Mouse (Mus musculus) right cerebral cortex, adult 2 months (tissue): Measurements from ENCODE around the gene Spaca6.
"Not testable (repeated sequence)": the region's sequence is repeated elsewhere in the genome, so short reads cannot be mapped to it uniquely, and the experiment has no call there.

ENCODE experiments used
- DNase-seq, 2 experiments: peaks; one replicate each; pipeline ENCODE4 v3.0.0; 2021 to 2022; ENCODE audit warnings: low spot score in 2 of 2

The Spaca6 gene

DNA sequence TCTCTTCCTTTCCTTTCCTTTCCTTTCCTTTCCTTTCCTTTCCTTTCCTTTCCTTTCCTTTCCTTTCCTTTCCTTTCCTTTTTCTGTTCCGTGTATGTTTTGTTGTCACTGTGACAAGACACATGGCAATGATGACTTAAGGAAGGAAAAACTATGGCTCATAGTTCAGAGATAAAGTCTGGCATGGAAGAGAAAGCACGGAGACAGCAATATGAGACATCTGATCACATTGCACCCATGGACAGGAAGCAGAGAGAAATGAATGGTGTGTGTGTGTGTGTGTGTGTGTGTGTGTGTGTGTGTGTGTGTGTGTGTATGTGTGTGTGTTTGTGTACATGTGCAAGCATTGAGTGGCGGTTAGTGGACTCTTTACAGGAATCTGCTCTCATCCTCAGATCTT, 17.6 kb downstream of the Spaca6 start:
- DNase-seq = not testable (repeated sequence)

DNA sequence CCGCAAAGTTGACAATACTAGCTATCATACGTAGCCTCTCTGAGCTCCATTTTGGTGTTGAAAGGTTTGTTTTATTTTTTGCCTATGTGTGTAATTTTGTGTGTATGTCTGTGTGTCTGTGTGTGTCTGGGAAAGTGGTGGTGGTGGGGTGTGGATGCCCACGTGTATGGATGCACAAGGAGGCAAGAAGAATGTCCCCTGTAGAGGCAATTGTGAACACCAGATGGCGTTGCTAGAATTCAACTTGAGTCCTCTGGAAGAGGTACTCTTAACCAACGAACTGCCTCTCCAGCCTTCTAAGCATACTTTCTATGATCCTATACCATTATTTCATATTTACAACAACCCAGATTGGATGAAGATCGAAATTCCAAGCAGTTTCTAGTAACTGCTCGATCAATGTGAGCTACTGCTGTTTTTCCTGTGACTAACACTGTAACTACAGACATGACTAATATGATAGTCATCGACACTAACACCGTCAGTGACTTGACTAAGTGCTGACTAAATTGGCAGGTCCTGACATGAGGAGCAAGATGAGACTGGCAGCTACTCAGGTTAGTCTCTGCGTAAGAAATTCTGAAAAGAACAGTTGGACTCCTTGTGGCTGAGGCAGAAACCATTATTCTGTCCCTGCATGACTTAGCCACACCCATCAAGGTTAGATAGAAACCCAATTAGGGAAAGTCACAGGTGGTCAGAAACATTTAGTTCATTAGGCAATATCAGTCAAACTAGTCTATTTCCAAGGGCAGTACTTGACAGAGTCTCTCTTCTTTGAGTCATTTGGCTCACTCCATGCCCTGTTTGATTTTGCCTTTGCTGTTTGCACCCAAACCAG, 18.4 kb downstream of the Spaca6 start:
- DNase-seq = peak; percentile 39 to 50

DNA sequence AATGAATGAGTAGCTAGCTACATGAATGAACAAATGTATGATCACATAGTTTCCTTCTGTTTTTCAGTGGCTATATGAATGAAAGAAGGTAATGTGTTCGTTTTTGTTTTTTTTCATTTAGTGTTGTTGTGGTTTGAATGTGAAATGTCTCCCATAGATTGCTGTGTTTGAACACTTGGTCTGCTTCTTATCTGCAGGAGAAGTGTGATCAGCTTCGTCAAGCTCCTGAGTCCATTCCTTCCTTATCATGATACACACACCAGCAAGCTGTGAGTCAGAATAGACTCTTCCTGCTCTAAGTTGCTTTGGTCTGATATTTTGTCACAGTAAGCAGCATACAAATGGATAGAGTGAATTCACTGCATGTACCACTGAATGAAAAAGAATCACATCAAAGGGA, 22.0 kb downstream of the Spaca6 start:
- DNase-seq = no peak

DNA sequence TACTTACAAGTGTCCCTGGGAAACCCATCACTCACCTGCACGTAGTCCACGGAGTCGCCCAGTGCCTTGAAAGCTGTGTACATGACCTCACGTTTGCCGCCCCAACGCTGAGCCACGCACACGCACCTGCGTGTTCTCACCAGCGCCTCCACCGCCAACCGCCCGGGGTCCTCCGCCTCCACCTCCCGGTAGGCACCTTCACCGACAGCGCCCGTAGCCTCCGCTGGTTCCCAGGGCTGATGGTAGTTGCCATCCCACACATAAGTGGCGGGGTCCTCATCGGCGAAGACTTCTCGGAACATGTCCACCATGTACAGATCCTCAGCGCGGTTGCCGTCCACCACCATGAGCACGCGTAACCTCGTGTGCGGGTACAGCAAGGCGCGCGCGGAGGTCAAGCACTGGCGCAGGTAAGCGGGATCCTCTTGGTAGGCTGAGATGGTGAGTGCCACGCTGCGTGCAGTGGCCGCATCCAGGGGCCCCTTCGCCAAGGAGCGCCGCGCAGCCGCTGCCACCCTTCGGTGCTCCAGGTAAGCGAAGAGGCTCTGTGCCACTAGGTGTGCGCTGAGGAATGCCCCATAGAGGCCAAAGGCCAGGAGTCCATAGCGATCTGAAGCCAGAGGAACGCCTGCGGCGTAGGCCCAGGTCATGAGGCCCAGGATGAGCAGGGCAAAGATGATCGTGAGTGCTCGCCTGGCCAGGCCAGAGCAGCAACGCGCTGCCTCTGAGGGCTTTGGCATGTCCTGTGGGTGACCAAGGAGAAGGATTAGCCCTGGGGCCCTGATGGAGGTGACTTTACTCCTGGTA, 23.2 kb downstream of the Spaca6 start:
- peak in 1 of 2 experiments; percentile 30 for DNase-seq

DNA sequence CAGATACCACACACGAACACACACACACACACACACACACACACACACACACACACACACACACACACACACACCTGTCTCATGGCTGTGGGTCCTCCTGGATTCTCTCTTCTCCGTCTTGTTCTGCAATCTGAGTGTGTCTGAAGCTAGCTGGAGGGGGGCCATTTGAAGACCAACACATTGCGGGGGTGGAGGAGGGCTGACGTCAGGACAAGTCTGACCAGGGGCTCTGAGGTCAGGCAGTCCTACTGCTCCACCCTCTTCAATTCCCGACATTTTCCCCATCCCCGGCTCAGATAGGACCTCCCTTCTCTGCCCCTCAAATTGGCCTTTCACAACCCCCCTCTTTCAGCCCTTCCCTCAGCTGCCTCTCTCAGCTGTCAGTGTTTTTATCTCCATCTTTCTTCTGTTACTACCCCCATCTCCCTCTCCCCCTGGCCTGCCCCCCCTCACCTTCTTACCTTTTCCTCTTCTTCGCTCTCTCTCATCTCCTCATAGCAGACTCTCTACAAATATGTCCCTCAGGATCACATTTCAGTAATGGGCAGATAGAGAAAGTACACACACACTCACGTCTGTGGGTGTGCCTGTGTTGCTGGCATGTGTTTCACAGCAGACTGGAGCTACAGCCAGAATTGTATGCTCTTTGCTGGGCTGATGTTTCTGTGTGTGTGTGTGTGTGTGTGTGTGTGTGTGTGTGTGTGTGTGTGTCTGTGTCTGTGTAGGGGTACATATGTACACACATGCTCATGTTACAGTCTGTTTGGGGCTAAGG, 28.3 kb downstream of the Spaca6 start, which contains the start of gene Has1:
Gene Has1 (minus strand): TSS at position 142 of the 775 bp plus-strand sequence.
- no peak for DNase-seq

DNA sequence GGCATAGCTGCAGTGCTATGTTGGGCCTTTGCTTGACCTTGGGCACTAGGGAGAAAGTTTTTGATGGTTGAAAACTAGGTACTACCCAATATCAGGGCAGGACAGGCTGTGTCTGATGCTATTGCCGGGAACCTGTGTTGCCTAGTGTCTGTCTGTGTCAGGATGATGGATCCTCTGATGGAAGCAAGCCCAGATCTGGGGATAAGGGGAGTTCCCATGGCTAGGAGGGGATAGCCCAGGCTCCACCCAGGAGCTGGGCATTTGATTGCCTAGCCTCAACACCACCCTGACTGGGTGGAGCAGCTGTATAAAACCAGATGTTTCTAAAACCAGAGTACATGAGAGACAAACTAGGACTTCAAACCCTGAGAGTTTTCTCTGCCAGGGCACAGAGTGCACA, 29.7 kb downstream of the Spaca6 start:
- no peak for DNase-seq

DNA sequence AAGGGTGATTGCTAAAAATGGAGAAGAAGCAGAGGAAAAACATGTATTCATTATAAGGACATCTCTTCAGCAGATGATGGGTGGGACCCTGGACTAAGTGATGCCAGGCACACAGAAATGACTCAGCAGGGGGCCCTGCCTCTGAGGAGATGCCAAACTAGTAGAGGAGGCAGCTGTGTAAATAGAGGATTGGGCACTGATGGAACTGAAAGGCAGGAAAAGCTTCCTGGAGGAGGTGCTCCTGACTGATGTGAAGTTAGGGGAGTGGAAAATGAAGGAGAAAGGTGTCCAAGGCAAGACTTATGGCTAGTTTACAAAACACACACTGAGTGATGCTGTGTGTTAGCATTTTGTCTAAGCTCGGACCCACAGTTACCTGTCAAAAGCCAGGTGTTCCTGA, 30.5 kb downstream of the Spaca6 start:
- DNase-seq = no peak

DNA sequence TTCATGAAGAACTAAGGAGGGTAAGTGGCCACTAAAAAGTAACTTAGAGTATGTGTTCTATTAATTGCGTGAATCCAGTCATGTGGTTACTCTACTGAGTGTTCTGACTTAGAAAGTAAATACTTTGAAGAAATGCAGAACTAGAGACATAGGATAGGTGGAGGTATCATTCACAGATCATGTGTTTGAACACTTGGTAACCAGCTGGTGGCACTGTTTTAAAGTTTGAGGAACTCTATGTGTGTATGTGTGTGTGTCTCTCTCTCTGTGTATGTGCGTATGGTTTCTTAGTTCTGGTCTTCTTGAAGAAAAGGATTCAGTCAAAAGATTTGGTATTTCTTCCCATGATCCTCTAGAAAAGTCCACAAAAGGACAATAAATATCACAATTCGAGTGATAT, 33.2 kb downstream of the Spaca6 start:
- no peak for DNase-seq

DNA sequence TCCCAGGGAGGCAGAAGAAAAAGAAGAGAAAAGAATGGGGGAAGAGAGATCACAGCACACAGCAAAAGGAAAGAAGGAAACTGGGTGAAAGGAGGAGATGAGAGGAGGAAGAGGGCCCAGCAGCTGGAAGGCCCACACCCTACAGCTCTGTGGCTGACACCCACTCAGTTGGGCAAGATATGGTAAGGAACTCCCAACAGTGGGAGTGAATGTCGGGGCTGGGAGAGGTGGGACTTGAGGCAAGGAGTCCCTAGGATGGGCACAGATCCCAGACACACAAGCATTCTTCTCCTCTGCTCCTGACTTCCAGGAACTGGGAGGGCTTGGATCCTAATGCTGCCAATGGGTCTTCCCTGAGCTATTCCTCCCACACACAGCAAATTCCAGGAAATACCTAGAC, 35.4 kb downstream of the Spaca6 start:
- no peak for DNase-seq

DNA sequence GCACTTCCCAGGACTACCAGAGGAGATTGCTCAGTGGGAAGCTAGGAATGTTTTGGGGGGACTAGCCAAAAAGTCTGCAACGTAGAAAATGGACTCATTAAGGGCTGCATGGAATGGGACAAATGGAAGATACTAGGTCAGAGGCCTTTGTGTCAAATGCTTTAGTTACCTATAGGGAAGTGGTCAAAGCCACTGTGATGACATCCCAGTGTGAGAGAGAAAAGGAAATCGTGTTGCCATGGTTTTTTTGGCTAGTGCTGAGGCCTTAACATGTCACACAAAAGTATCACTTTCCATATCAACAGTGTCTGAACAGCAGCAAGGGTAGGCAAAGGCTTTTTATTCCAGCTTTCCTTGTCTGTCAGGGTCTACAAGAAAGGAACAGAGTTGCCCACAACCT, 38.2 kb downstream of the Spaca6 start:
- no peak for DNase-seq

DNA sequence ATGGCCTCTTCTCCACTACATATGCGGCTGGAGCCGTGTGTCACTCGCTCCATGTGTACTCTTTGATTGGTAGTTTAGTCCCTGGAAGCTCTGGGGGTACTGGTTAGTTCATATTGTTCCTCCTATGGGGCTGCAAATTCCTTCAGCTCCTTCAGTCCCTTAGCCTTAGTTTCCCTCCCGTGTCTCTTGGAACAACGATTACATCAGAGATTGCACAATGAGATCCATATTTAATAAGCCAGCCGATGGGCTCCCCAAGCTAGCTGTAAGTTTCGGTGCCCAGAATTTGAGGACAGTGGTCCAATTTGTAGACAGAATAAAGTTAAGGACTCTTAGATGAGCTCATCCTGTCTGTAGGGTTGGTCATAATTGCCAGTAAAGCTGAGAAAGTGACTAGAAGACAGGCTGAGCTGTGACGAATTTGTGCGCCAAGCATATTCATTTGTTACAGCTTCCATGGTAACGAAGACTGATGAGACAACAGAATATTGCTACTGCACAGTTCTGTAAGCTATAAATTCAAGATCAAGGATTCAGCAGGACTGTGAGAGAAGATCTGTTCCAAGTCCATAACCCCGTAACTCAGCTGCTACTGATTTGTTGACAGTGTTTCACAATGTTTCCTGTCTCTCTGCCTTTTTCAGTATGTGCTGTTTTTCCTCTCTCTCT, 40.0 kb downstream of the Spaca6 start:
- DNase-seq = peak in 1 of 2 experiments; percentile 15

DNA sequence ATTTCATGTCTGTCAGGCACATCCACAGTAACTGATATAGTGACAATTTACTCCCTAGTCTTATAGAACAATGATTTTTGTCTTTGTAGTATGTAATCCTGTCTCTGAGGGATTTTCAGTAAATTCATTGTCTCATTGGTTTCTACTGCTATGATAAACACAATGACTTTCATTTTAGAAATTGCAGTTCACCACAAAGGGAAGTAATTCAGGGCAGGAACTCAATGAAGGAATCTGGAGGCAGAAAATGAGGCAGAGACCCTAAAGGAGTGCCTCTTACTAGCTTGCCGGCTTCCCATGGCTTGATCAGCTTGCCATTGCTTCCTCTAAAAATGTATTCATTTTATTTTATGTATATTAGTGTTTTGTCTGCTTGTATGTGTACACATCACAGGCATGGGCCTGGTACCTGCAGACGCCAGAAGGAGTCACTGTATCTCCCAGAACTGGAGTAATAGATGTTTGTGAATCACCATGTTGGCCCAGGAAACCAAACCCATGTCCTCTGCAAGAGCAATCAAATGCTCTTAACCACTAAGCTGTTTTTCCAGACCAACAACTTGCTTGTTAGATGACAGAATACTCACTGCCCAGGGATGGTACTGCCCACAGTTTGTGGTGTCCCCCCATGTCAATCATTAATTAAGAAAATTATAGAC, 44.1 kb downstream of the Spaca6 start:
- DNase-seq = no peak

DNA sequence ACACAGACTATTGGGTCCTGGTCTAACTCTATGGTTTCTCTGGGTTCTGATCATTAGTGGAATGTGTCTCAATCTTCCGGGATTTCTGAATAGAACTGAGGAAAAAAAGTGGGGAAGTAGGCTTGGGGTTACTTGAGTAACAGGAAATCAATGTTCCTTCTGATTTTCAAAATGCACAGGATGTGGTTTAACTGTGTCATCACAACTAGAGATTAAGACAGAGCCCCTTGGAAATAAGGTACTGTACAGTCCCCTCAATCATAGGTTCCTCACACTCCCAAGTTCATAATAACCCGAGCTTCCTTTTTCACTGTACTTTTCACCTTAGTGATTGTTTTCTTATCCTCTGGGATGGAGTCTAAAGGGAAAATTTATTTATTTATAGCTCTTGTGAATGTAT, 44.7 kb downstream of the Spaca6 start:
- DNase-seq = no peak

DNA sequence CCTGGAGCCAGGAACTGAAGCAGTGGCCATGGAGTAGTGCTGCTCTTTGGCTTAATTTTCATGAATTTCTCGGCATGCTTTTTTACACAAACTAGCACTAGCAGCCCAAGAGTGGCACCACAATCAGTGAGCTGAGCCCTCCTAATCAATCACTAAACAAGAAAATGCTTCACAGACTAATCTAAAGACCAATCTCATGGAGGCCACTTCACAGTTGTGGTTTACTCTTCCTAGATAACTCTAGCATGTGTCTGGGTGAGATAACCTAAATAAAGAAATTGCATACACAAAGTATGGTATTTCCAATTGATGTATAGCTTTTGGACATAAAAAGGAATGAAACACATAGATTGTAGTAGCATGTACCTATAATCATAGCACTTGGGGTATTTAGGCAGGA, 52.4 kb downstream of the Spaca6 start:
- no peak for DNase-seq

DNA sequence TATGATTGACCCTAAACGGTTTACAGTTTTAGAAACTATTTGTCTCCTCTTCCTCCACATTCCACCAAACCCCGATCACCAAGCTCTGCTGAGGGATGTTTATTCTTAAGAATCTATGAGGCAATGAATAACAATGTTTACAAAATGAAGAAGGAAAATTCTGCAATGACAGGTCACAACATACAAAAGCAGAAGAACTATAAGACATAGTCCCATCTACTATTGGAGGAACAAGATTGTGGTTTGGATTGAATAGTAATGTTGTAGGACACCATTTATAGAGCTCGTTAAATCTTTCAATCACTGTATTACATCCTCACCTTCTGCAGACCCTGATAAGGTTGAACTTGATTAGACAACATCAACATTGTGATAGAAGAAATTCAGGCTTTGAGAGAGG, 55.7 kb downstream of the Spaca6 start:
- DNase-seq = no peak

DNA sequence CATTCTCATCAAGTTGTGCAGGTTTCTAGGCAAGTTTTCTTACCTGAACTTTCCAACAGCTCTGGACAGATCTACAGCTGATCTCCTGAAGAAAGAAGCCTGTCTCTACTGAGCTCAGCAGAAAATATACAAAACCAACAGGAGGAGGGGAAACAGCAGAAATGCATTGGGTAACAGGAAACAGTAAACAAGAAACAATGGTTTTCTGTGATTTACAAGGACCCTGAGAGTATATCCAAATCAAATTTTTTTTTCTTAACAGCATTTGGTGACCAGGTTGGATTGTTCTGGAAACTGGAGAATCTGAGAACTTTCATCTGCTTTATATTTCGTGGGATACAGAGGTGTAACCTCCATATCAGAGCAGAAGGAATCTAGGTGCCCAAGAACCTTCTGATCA, 56.9 kb downstream of the Spaca6 start, which contains the start of gene Fpr1:
Gene Fpr1 (minus strand): TSS at position 101 of the 400 bp plus-strand sequence.
- DNase-seq = no peak

DNA sequence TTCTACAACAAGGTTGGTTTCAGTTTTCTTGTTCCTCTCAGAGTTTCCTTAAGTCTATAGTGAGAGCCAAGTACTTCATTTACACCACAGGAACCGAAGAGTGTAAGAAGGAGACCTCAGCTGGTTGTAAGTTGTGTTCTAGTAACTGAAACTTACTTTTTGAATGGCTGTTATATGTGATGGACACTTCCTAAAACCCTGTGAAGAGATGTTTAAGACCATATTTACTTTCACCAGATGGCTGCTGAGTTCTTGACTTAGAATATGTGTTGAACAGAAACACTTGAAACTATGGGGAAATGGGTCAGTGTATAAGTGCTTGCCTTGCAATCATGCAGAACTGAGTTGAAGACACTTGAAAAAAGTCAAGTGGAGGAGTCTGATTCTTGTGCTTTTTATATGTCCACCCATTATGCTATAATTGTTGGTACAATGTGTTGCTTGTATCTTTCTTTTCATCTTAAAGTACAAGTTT, 60.9 kb downstream of the Spaca6 start, which contains the start of the genes Fpr2 and Fpr3:
Gene Fpr2 (plus strand): TSS at position 51 of the 475 bp plus-strand sequence.
Gene Fpr3 (plus strand): TSS at position 79 of the 475 bp plus-strand sequence.
- DNase-seq = no peak

DNA sequence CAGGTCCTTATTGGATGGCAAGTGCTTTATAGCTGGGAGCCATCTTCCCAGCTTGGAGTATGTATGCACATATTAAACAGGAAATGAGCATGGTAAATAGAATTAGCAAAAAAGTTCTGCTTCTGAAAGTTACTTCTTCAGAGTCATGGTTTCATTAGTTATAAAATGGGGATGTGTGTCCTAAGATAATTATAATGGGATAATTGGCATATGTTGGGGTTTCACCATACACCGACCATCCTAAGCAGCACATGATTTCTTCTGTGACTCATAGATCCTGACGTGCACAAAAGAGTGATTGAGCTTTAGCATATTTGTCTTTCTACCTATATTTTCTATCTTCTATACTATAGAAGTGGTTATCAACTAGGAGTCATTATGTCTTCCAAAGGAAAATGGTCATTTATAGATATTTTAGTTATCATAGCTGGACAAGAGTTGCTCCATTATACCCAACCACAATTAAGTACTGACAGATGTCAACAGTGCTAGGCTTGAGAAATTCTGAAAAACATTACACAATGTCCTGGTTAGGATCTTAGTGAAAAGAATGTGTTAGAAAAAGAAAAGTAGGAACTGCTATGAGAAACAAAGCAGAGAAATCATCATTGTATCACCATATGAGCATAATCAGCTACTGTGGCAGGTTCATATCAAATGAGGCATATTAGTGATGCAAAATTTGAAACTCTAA, 62.9 kb downstream of the Spaca6 start:
- DNase-seq = no peak
